Mouse (Mus musculus) frontal cortex, postnatal 10 days (tissue): ENCODE results near the gene Ttbk1.

ENCODE experiments used
- DNase-seq, 2 experiments: peaks; one replicate each; pipeline ENCODE4 v3.0.0; 2022; ENCODE audit warnings: low spot score in 2 of 2, mixed read lengths in 1 of 2

Ttbk1 gene

GRCm38 (mm10) chr17:46476601-46477000 is 10.9 kb downstream of the Ttbk1 start:
- DNase-seq: no peak

GRCm38 (mm10) chr17:46467830-46468229 is 19.6 kb downstream of the Ttbk1 start:
- no peak for DNase-seq

- DNase-seq: no peak
These were observed 25.2 kb downstream of the Ttbk1 start for GRCm38 (mm10) chr17:46462226-46462625.

- DNase-seq: no peak
These were observed 26.1 kb downstream of the Ttbk1 start for GRCm38 (mm10) chr17:46461347-46461746.

DNA sequence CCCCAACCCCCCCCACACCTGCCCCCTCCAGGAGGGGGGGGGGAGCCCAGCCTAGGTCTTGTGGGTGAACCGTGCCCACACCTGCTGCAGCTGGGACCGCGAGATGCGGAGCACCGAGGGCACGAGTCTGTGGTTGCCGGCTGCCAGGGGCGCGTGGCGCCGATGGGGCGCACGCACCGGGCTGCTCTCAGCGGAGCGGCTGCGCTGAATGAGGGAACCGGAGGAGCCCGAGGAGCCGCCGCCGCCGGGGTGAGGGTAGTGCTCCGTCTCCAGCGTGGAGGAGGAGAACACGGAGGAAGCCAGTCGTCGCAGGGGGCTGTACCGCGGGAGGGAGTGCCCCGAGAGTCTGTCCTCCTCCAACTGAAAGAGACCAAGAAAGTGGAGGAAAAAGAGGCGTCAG is 26.8 kb downstream of the Ttbk1 start:
- DNase-seq: no peak

DNA sequence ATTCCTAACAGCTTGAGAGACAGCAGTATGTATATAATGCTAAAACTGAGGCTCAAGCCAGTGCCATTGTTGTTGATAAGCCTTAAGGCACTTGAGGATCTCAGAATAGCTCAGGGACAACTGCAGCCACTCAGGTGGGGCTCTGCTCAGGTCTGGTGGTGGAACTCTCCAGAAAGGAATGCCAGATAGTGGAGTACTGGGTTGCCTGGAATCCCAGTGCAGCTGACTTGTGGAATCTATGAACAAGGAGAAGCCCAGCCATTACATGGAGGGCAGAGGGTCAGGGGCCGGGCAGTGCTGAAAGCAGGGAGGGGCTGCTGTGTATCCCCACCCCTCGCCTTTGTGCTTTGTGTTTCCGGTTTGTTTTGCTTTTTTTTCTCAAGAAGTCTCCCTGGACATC is 29.0 kb downstream of the Ttbk1 start:
- no peak for DNase-seq

- DNase-seq: no peak
These were observed 29.7 kb downstream of the Ttbk1 start for GRCm38 (mm10) chr17:46457791-46458190.

GRCm38 (mm10) chr17:46455110-46455691 is 32.3 kb downstream of the Ttbk1 start:
- no peak for DNase-seq

GRCm38 (mm10) chr17:46454539-46454938 is 32.9 kb downstream of the Ttbk1 start:
- no peak for DNase-seq

DNA sequence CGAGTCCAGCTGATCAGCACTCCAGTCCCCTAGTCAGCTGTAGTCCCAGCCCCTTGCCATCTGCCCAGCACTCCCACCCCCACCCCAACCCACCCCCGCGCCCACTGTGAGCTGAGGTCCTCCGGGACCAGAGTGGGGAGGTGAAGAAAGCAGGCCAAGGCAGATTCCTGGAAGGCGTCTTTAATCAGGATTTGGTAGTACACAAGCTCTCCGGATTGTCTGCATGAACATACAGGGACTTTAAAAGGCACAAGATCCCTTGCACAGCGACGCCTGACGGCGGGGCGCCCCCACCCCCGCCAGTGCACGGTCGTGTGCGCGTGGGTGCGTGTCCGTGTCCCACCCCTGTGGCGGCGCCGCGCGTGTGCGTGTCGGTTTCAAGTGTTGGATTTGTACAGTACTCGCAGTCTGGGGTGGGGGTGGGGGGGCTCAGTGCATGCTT is 33.5 kb downstream of the Ttbk1 start:
- no peak for DNase-seq

DNA sequence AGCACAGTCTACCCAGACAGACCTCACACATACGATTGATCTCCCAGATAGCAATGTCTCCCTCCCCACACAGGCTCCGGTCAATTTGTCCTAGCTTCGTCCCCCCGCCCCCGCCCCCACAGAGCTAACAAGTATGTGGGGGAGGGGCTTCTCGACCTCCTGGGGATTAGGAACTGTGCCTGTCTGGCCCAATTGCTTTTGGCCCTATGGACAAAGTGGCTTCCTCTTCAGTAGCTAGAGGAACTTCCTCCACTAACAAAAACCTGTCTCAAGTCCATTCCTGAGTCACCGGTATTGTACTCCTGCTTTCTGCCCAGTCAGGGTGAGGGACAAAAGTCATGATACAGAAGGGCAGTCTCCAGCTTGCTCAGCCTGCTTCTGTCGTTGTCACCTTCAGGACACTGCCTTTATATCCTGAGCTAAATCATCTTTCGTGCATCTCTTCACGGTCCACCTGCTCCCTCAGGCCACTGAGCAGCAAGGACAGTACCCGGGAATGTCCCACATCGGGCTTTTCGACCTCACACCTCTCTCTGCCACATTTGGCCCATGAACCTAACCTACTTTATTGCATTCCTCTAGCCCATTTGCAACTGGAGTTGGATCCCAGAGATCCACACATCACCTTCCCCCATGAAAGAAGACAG is 34.0 kb downstream of the Ttbk1 start:
- no peak for DNase-seq

GRCm38 (mm10) chr17:46452683-46453082 is 34.8 kb downstream of the Ttbk1 start:
- no peak for DNase-seq

- no peak for DNase-seq
These were observed 41.2 kb downstream of the Ttbk1 start for GRCm38 (mm10) chr17:46446264-46446663.

GRCm38 (mm10) chr17:46444839-46445579 is 42.5 kb downstream of the Ttbk1 start:
- DNase-seq: no peak

GRCm38 (mm10) chr17:46439176-46439575 is 48.3 kb downstream of the Ttbk1 start:
- no peak for DNase-seq

DNA sequence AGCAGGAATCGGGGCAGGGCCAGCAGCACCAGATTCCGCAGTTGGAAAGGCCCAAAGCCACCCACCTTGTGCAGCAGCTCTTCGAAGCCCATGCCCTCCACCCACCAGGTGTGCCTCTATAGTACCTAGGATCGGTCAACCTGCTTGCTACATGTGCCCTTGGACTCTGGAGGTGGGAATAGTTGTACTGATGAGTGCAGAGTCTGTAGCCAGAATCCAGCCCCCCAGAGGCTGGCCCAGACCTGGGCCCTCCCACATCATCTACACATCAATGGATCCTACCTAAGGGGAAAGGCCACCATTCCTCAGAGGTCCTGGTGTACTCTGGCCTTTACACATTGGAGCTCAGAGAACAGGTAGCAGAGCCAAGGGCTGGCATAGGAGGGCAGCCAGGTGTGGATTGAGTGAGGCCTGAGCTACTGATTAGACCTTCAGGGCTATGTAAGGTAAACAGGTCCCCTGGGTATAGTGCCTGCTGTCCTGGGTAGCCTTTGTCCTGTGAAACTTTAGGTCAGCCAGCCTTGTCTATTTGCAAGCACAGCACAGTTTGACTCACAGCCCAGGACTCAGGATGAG is 49.1 kb downstream of the Ttbk1 start, which contains the start of gene Slc22a7:
Slc22a7 (minus strand) TSS at position 160 of the 576 bp plus-strand sequence.
- no peak for DNase-seq

- DNase-seq: no peak
These were observed 50.7 kb downstream of the Ttbk1 start for GRCm38 (mm10) chr17:46436672-46437366.

DNA sequence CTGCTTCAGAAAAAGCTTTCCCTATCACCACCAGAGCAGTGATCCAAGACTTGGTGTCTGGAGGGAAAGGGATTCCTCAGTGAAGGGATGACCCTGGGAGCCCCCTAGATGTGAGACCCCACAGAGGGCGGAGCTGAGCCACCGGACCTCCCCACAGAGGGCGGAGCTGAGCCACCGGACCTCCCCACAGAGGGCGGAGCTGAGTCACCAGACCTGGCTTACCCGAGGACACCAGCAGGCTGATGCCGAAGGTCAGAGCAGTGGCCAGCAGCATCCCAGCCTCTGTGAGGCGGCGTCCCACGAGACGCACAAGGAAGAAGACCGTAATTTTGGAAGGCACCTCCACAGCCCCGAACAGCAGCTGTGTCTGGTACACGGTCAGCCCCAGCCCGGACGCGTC is 53.8 kb downstream of the Ttbk1 start:
- DNase-seq: no peak

GRCm38 (mm10) chr17:46428761-46429414 is 58.6 kb downstream of the Ttbk1 start, which contains the start of gene Crip3:
Crip3 (plus strand) TSS chr17:46428926.
- no peak for DNase-seq

GRCm38 (mm10) chr17:46426496-46426895 is 61.0 kb downstream of the Ttbk1 start:
- DNase-seq: no peak

GRCm38 (mm10) chr17:46419717-46420116 is 67.8 kb downstream of the Ttbk1 start:
- DNase-seq: no peak
